Mouse (Mus musculus): ENCODE measurements around the gene Uaca.

DNA sequence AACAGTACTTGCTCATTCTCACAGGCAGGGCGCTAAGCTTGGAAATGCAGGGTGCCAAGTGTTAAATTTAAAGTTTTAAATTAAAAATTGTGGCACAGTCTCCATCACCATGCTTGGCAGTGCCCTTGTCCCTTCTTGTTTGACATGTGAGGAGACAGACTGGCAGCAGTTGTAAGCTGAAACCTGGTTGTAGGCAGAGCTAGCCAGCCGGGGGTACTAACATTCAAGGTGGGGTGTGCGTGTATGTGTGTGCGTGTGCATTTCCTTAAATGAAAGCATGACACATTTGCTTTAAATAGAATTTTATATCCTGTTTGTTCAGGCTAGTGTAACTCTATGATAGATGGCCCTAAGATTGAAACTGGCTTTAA lies 42.7 kb downstream of the Uaca start:
- TF ChIP-seq GATA1 (IDR thresholded peaks at IDR 0.05; ENCODE audit: borderline replicate concordance, low read length) (no peak), CTCF (IDR thresholded peaks at IDR 0.05; ENCODE audit: low read depth, low read length) (no peak), GATA2 (IDR thresholded peaks at IDR 0.05; ENCODE audit: borderline replicate concordance, low read depth, low read length) (no peak), POLR2AphosphoS5 (IDR thresholded peaks at IDR 0.05; ENCODE audit: insufficient replicate concordance, low read depth, low read length) (no peak), TAL1 (conservative IDR thresholded peaks at IDR 0.05; ENCODE audit: low read depth, low read length) (no peak)
